Mouse (Mus musculus): ENCODE measurements around the gene Sbno2. TPM values are rescaled to one million over a fixed set of nuclear protein-coding genes. Genes with fewer than 3 reads are reported as not detected.

The Sbno2 gene
- total RNA-seq, 4 experiments from 2014 or later: 16.2 to 32.0 (median 20.3) TPM

DNA sequence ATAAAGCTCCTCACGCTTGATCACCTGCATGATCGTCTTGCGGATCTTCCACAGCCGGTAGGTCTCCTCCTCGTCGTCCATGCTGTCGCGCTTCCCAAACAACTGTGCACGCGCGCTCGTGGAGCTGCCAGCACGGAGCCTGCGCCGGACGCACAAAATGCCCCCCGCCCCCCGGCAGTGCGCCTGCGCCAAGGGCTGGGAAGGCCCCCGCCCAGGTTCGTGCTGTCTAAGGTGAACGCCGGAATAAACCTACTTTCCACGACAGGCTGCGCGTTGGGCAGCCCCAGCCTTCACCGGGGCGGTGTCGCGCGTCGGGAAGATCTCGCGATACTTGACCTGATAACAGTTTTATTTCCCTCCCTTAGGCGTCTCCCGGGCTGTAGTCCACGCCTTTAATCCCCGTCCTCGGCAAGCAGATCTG, 65.8 kb downstream of the Sbno2 start, which contains the start of gene Polr2e:
Polr2e (minus strand) TSS at position 237 of the 421 bp plus-strand sequence.
- DNase-seq (ENCODE audit: low spot score in 2 of 2): peak; percentile 90 to 98

DNA sequence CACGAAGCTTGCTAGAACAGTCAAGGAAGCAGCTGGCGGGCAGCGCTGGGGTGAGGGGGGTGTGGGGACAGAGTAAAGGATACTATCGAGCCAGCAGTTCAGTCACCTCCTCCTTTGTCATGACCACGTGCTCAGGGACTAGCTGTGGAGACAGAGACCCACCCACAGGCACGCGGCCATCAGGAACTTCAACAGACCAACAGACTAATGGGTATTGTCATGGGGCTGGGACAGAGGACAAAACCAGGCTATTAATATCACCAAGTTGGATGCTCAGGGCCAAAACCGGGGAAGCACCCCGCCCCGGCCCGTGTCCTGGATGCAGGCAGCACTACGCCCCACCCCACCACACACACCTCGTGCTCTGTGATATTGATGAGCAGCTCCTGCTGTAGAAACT, 68.5 kb downstream of the Sbno2 start:
- no peak for DNase-seq (ENCODE audit: low spot score in 2 of 2)

DNA sequence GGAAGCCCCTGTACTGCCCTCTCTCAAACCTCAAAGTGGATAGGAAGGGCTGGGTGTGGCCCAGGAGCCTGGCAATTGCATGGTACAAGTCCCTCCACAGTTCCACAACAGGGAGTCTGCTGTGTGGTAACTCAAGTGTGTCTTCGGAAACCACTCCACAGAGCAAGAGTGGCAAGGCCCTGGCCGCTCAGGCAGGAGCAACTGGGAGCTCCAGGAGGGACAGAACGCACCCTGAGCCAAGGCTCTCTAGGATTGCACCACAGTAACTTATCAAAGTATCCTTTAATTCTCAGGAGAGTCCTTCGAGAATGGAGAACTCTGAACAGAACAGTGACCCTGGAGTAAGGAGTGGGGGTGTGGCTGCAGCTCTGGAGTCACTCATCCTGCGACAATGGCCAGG, 69.7 kb downstream of the Sbno2 start:
- DNase-seq (ENCODE audit: low spot score in 2 of 2): no peak

DNA sequence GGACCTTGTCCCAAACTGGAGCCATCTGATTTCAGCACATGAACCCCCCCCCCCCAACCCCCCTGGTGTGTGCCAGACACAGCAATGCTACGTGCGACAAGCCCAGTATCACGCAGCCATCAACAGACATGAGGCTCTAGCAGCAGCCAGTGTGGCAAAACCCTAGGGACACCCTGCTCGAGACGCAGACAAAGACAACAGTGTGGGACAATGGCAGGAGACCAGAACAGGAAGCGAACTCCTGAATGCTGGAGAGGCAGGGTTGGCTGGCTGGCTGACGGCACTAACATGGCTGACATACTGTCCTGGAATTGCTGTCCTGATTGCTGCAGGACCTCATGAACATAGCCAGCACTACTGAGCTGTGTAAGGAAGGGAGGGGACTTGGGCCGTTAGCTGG, 70.2 kb downstream of the Sbno2 start:
- DNase-seq (ENCODE audit: low spot score in 2 of 2): no peak

DNA sequence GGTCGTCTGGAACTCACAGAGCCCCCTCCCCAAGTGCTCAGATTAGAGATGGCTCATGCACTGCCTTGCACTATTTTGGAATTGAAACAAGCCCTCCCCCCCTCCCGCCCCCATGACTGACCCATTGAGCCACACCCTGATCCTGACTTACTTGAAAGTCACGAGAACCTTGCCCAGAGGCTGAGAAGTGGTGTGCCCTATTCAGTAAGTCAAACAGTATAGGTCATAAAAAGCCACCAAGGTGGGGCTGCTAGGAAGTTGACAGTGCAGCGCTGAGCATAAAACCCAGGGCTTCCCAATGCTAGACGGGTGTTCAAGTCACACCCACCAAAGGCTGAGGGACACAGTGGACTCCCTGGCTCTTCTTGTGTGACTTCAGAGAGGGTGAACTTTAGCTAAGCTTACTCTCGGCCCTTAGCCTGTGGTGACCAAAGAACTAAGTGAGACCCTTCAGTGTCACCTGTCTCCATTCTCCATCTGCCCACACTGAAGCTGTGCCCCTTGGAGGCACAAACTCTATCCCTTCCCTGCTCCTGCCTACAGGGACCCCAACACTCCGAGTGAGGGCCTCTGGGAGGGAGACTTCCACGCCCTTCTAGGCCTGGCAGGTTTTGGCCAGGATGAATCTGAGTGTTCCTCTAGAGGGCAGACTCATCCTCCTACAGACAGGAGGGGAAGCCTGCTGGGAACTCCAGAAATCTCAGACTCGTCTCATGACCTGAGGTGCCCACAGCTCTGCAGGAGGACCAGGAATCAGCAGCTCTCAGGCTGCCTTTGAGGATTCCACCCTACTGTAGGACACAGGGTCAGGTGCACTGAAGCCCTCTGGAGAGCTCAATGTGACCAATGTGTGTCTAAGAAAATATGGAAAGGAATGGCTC, 71.6 kb downstream of the Sbno2 start:
- DNase-seq (ENCODE audit: low spot score in 2 of 2): no peak

DNA sequence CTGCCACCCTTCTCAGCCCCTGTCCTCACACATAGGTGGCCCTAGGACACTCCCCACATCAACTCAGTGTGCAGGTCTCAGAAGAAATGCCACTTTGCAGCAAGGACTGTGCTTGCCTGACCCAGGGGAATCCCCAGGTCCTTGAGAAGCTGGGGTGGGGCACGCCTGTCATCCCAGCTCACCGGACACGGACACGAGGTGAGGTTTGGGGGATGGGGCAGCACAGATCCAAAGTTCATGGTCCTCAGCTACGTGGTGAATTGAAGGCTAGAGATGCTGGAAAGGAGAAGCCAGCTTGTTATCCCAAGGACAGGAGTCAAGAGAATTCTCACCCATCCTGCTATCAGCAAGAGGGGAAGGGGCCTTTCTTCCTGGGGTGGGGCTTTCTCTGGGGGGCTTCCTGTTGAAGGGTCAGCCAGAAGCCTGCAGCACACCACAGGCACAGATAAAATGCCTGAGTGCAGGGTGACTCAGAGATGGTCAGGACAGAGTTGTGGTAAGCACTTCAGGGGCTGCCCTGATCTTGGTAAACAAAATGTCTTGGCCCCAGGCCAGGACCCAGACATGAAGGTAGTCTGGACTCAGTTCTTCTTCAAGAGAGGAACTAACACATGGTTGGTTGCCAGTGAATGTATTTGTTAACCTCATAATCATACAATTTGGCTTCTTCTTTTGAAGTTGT, 72.4 kb downstream of the Sbno2 start:
- DNase-seq (ENCODE audit: low spot score in 2 of 2): no peak

DNA sequence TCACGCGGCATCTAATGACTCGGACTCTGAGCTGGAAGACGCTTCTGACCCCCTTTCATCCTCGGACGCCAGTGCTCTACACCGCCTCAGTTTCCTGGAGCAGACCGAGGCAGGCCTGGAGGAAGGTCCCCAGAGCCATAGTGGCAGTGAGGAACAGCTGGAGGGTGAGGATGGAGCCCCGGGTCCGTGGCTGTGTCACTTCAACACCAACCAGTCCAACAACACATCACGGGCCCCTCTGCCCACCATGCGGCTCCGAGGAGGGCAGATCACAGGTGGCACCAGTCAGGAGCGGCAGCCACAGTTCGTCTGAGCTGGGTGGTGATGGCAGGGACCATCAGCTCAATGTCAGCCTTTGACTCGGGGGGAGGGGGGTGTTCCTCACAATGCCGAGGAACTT, 74.6 kb downstream of the Sbno2 start:
- no peak for DNase-seq (ENCODE audit: low spot score in 2 of 2)

DNA sequence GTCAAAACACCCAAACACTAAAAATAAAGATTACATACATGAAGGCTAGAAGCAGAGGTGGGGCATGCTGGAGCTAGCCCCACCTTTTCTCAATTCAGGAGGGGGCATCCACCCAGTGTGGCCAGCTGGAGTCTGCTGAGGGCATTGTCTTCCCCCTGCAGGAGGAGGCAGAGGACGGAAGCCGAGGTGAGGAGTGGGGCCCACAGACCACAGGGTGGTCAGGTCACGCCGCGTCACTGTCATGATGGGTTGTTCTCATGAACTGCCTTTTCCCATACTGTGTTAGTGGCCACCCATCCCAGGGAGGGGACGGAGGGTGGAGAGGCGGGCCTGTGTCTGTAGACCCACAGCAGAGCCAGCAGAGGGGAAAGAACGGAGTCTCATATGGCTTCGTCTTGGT, 75.2 kb downstream of the Sbno2 start:
- DNase-seq (ENCODE audit: low spot score in 2 of 2): no peak

DNA sequence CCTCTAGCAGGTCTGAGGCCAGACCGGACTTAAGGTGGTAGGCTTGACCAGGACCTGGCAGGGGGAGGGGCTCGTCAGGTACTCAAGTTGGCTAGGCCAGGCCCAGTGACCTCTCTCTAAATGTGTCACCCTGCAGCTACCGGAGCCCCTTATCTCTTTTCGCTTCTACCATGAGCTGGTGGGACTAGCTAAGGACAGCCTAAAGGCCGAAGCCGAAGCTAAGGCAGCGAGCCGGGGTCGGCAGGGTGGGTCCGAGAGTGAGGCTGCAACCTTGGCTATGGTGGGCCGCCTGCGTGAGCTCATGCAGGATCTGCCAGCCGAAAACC, 76.9 kb downstream of the Sbno2 start:
- no peak for DNase-seq (ENCODE audit: low spot score in 2 of 2)

DNA sequence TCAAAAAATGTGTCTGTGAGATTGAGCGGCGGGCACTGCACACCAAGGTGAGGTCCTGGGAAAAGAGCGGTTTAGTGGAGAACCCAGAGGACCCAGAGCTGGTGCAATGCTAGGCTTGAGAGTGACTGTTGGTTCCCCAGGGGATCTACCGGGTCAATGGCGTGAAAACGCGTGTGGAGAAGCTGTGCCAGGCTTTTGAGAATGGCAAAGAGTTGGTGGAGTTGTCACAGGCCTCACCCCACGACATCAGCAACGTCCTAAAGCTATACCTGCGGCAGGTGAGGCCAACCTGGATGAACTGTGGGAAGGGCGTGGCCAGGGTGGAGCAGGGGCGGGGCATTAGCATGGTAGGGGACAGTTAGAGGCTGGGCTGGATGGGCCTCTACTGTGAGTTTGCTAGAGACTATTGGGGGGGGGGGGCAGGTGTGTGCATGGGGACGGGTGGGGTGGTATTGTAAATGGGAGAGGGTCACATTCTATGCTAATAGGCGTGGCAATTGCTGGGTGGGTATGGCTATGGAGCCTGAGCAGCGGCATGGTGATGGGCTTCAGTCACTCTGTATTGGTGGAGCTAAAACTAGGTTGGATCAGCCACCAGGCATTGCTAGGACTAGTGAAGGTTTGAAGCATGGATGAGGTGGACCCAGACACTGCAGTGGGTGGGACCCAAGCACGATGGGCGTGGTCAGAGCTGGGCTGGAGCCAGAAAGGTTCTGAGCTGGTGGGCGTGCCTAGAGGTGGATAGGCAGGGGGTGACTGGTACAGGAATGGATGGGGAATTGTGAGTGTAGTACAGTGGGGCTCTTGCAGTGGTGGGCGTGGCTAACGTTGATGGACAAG, 77.5 kb downstream of the Sbno2 start:
- DNase-seq (ENCODE audit: low spot score in 2 of 2): no peak

DNA sequence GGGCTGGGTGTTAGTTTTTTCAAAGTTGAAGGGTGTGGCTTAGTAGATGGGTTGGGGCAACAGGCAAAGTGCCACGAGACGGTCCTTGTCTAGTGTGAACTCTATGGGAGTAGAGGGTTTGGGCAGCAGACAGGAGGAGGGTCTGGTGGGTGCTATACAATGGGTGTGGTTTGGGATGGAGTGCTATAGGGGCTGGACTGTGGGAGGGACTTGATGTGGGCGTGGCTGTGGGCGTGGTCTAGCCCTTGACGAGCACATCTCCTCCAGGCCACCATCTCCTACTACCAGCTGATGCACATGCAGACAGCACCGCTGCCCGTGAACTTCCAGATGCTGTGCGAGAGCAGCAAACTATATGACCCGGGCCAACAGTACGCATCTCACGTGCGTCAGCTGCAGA, 79.5 kb downstream of the Sbno2 start:
- DNase-seq (ENCODE audit: low spot score in 2 of 2): no peak

DNA sequence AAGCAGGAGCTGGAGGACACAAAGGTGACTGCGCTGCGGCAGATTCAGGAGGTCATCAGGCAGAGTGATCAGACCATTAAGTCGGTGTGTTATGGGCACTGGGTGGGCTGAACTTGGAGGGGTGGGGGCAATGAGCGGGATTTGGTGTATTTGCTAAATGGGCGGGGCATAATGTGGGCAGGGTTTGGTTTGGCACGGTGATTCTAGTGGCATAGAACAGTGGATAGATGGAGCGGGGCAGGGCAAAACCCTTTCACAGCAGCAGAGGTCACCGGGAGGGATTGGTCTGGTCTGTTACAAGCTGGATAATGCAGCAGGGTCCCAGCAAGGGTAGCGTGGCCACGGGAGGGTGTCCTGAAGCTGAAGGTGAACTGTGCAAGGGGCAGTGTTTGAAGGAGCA, 79.9 kb downstream of the Sbno2 start:
- DNase-seq (ENCODE audit: low spot score in 2 of 2): no peak

DNA sequence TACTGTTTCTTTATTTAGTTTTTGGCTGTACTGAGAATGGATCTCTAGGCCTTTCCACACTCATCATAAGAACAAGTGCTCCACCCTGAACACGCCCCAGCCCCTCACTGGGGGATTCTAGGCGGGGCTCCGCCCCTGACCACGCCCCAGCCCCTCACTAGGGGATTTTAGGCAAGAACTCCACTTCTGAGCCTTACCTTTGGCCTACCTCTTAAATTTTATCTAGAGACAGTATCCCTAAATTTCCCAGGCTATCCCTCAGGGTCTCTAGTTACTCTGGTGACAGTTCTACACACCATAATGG, 80.4 kb downstream of the Sbno2 start:
- DNase-seq (ENCODE audit: low spot score in 2 of 2): no peak

DNA sequence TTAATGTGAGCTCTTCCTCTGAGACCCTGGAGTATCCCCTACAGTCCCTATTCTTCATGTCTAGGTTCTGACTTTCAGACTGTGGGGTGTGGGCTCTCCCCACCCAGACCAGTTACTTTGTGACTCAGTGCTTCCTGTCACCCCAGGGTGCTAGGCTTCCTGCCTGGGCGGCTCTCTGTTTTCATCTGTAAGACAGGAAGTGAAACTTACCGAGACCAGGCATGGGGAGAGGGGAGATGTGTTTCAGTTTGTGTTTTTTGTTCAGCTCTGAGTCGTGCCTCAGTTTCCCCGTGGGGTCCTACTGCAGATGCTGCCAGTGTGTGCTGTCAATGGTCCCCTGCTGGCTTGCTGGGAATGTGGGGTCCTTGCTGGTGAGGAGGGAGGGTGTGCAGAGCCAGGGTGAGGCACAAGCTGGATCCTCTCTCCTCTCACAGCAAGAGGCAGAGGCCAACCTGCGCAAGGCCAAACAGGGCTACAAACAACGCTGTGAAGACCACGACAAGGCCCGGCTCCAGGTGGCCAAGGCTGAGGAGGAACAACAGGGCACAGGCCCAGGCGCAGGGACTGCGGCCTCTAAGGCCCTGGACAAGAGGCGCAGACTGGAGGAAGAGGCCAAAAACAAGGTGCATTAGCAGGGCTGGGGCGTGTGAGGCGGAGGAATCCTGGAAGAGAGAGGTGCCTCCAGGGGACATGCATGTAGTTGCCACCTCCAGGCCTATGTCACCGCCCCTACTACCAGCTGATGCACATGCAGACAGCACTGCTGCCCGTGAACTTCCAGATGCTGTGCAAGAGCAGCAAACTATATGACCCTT, 80.9 kb downstream of the Sbno2 start:
- no peak for DNase-seq (ENCODE audit: low spot score in 2 of 2)

DNA sequence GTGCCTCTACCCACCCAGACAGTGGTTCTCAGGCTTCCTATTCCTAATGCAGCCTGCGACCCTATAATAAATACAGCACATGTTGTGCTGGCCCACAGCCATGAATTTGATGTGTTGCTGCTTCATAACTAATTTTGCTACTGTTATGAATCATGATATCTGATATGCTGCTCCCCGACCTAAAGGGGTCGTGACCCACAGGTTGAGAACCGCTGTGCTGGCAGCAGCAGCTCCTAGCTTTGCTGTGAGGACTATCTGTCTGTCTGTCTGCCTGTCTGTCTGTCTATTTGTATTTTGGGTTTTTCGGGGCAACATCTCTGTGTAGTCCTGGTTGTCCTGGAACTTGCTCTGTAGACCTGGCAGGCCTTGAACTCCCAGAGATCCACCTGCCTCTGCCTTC, 81.6 kb downstream of the Sbno2 start:
- DNase-seq (ENCODE audit: low spot score in 2 of 2): no peak

DNA sequence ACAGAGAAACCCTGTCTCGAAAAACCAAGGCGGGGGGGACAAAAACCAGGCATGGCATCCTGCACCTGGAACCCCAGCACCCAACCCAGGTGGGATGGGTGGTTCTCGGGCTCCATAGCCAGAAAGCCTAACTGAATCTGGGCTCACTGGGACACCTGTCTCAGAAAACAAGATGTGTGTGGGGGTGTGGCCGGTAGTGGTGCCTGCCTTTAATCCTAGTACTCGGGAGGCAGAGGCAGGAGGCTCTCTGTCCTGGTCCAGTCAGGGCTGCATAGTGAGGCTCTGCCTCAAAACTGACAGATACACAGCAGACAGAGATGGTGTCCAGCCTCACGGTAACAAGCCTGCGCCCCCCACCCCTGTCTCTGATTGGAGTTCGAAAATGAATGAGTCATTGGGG, 82.6 kb downstream of the Sbno2 start:
- DNase-seq (ENCODE audit: low spot score in 2 of 2): no peak

DNA sequence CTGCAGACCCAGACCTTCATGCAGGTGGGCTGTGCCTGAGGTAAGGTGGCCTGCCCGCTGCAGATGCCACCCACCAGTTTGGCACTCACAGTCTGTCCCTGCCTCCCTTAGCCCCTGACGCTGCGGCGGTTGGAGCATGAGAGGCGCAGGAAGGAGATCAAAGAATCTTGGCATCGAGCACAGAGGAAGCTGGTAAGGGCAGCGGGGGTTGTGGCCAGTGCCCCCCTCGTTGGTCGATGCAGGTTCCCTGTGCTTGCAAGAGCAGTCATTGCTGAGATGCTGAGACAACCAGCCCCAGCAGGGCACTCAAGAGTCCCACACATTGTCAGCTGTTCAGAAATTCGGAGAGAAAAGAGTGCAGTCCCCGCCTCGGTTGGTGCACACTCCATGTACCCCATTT, 83.2 kb downstream of the Sbno2 start:
- DNase-seq (ENCODE audit: low spot score in 2 of 2): no peak

DNA sequence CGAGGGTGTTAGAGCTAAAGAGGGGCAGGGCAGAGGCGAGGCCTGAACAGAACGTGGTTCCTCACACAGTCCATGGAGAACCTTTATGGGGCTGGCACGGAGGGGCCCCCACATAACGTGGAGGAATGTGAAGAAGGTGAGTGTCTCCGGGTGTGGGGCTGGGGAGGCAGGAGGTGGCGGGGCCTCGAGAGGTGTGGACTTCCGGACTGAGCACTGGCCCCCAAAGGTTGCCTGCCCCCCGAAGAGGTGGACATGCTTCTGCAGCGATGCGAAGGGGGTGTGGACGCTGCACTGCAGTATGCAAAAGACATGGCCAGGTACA, 84.1 kb downstream of the Sbno2 start:
- DNase-seq (ENCODE audit: low spot score in 2 of 2): no peak

DNA sequence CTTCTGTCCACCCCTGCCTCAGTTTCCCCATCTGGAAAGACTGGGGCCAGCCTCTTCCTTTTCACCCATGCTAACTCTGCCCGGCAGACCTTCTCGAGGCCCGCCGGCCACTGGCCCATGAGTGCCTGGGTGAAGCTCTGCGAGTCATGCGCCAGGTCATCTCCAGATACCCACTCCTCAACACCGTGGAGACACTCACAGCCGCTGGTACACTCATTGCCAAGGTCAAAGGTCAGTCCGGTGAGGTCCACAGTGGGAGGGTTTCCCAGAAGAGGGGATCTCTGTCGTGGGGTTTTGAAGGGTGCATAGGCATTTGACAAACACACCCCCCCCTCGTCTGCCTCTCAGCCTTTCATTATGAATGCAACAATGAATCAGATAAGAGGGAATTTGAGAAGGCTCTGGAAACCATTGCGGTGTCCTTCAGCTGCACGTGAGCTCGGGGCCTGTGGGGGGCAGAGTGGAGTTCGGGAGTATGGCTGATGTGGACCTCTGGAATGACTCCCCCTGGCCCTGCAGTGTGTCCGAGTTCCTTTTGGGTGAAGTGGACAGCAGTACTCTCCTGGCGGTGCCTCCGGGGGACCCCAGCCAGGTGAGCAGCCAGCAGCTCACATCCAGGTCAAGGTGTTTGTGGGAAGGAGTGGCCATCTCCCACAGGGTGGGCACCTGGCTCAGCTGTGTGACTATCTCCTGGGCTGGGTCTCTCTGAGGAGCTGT, 84.6 kb downstream of the Sbno2 start:
- no peak for DNase-seq (ENCODE audit: low spot score in 2 of 2)

DNA sequence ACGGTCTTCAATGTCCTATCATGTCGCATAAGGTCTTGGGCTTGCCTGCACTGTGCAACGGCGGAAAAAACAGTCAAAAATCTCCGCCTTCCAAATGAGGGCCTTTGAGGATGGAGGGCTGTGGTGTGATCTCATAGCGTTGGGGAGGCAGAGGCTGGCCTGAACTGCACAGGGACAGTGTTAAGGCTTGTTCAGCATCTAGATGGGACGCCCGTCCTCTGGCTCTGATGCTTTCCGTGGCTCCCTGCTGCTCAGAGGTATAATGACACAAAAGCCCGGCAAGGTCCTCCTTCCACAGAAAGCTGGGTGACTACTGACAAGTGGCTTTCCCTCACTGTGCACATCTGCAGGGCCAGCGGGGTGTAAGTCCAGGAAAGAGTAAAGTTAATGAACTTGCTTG, 85.2 kb downstream of the Sbno2 start:
- no peak for DNase-seq (ENCODE audit: low spot score in 2 of 2)
